Mouse (Mus musculus) lung, adult 2 months (tissue): Measurements from ENCODE around the gene Cse1l. TPM values are rescaled to one million over a fixed set of nuclear protein-coding genes. Genes with fewer than 3 reads are reported as not detected.

ENCODE experiments used
- DNase-seq: peaks from one replicate; pipeline ENCODE4 v3.0.0; 2022
- H3K4me1 ChIP-seq: fragments of 200-500 bp; 2 replicates; pipeline ENCODE4 v1.6.1; 2011; ENCODE audit warnings: low read length; ENCODE audit not compliant: control insufficient read depth, insufficient read depth
- H3K4me3 ChIP-seq: fragments of 200-500 bp; replicated peaks from 2 replicates; pipeline ENCODE3; 2011; ENCODE audit warnings: low read depth, mild to moderate bottlenecking, control low read depth, low read length; ENCODE audit errors: extremely low read depth
- CTCF ChIP-seq: fragments of 200-500 bp; IDR thresholded peaks from 2 replicates; pipeline ENCODE4 v1.5.1; 2011; ENCODE audit warnings: mild to moderate bottlenecking, low read length, control low read depth; ENCODE audit not compliant: insufficient read depth
- POLR2A ChIP-seq: fragments of 200-500 bp; IDR thresholded peaks from 2 replicates; pipeline ENCODE4 v1.6.1; 2011; ENCODE audit warnings: low read depth, mild to moderate bottlenecking, control low read depth, low read length, borderline replicate concordance; ENCODE audit errors: extremely low read depth
- WGBS: fragments of 180-500 bp; shearing (Covaris S2); methylation state at CpG from one replicate; pipeline ENCODE4 v1.1.7; 2018; 5-methylcytosine and 5-hydroxymethylcytosine counted together
- polyA plus RNA-seq: library from polyadenylated mRNA; depleted of rRNA; stranded (reverse); fragments of >200 nt; gene quantifications from 2 replicates; pipeline ENCODE4 v1.2.3, GENCODE M21; 2012; rRNA removed

Gene Cse1l
- polyA plus RNA-seq, 1 experiment, result 12.2 TPM

GRCm38 (mm10) chr2:166990861-166991260 lies 85.0 kb downstream of the Cse1l start:
- Histone ChIP-seq H3K4me3 (no peak overlapping the region), H3K4me1 (peaks cover 13% of the 10 kb centered on the region)
- TF ChIP-seq CTCF, result no peak
- no peak for TF ChIP-seq POLR2A
- WGBS, result 51% methylated on average over 7 of the region's 7 CpGs
- no peak for DNase-seq

GRCm38 (mm10) chr2:166991945-166992344 lies 86.1 kb downstream of the Cse1l start:
- Histone ChIP-seq H3K4me3 (no peak overlapping the region), H3K4me1 (peaks cover 18% of the 10 kb centered on the region)
- DNase-seq, result no peak
- TF ChIP-seq CTCF, result no peak
- TF ChIP-seq POLR2A, result no peak

DNA sequence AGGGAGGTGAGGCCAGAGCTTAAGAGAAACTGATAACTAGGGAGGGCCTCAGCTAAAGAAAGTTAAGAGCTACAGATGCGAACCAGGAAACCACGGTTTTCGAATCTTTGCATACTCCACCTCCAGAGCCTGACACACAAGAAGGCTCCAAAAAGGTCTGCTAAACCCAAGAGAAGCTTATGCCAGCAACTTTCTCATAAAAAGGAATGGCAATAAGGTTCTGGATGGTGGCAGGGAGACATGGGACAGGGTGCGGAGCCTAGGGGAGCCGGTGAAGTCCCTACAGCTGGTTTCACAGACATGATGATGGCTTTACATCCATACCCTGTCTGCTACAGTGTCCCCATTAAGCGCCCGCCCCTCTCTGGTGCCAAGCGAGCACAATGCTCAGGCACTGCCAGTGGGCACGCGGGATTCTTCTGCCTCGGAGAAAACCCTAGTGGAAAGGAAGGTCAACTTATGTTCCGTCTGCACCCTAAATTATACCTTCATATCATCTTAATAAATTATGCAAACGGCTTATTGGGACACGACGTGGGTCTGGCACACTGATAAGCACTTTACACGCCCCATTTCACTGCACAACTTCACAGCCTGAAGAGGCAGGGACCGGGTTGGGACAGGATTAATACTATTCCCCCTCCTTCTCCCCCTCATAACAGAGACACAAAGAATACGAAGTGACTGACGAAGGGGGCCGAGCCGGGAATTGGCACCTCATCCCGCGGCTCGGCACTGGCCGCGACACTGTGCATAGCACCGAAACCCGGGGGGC lies 89.4 kb downstream of the Cse1l start:
- Histone ChIP-seq H3K4me3 (peak overlapping the region; percentile 72), H3K4me1 (peaks cover 18% of the 10 kb centered on the region)
- WGBS, result under 1% methylated on average over 27 of the region's 28 CpGs
- TF ChIP-seq CTCF, result no peak
- TF ChIP-seq POLR2A, result no peak
- peak; percentile 28 for DNase-seq

Other genes starting within 250 kb of the Cse1l start
- 61.1 and 64.0 TPM in 2 replicates for gene Prex1, start 192.2 kb upstream of the Cse1l start, polyA plus RNA-seq
- 3.5 TPM in 2 replicates for gene Trp53rkb, start 113.5 kb upstream of the Cse1l start, polyA plus RNA-seq
- gene Arfgef2, start 100.5 kb upstream of the Cse1l start, polyA plus RNA-seq, result 16.5 and 20.1 TPM in 2 replicates
- gene Stau1, start 90.3 kb downstream of the Cse1l start, polyA plus RNA-seq, result 22.8 and 28.3 TPM in 2 replicates
- gene Ddx27, start 109.2 kb downstream of the Cse1l start, polyA plus RNA-seq, result 17.3 and 18.6 TPM in 2 replicates
- 39.4 and 46.6 TPM in 2 replicates for gene Znfx1, start 157.0 kb downstream of the Cse1l start, polyA plus RNA-seq